ENCODE assay signal across 33 mouse cellular contexts in the genomic region with DNA sequence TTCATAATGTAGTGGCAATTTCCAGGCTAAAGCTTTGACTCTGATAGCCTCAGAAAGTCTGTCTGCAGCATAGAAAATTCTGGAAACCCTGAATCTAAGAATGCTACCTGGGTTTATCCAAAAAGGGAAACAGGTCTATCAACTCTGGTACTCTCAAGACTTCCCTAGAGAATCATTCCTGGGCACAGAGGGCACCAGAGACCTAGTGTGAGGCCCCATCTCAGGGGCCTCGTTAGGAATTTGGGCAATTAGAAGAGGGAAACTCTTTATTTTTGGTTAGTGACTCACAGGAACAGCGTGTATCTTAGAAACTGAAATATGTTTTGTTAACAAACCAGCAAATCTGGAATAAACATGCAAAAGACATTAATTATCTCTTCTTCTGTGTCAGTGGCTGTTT. TPM values are rescaled to one million over a fixed set of nuclear protein-coding genes. Genes with fewer than 3 reads are reported as not detected.
"Had no signal": no experiment of that assay in that cellular context is flagged by ENCODE, and none has a peak within 500 bp of the region (broad histone marks: within the 10 kb centered on the region; RNA-seq: fewer than 3 reads in every experiment).

A gene (minus strand): TSS at position 101 of the 400 bp plus-strand sequence.

- H3K9ac ChIP-seq: embryonic facial prominence, embryonic 12.5 days; embryonic facial prominence, embryonic 13.5 days; embryonic facial prominence, embryonic 15.5 days; forebrain, embryonic 12.5 days; forebrain, embryonic 13.5 days; forebrain, embryonic 15.5 days; forebrain, postnatal 0 days had no signal

- DNase-seq: cerebellum, adult 9-10 months; cerebellum, adult 9-11 months; cerebellum, postnatal 10 days; cerebellum, postnatal 14 days; cerebellum, postnatal 25 days; cerebellum, postnatal 36 days; embryo, embryonic 11 days; forebrain, postnatal 0 days; gastrocnemius, adult 2 months; gastrocnemius, postnatal 10 days; gastrocnemius, postnatal 14 days; gastrocnemius, postnatal 25 days; gastrocnemius, postnatal 36 days; heart, adult 11 months; heart, adult 18-20 months; heart, adult 2 months had no signal

- H3K9me3 ChIP-seq: embryonic facial prominence, embryonic 10.5 days; embryonic facial prominence, embryonic 12.5 days; embryonic facial prominence, embryonic 13.5 days; embryonic facial prominence, embryonic 15.5 days; forebrain, embryonic 10.5 days; forebrain, embryonic 12.5 days; forebrain, embryonic 13.5 days; forebrain, embryonic 15.5 days had no signal

- H3K27me3 ChIP-seq: embryonic facial prominence, embryonic 12.5 days; embryonic facial prominence, embryonic 13.5 days; embryonic facial prominence, embryonic 15.5 days; forebrain, embryonic 12.5 days; forebrain, embryonic 13.5 days; forebrain, embryonic 15.5 days had no signal

- H3K36me3 ChIP-seq: embryonic facial prominence, embryonic 10.5 days; embryonic facial prominence, embryonic 12.5 days; embryonic facial prominence, embryonic 13.5 days; embryonic facial prominence, embryonic 15.5 days; forebrain, embryonic 10.5 days; forebrain, embryonic 12.5 days; forebrain, embryonic 15.5 days had no signal

- H3K27ac ChIP-seq: embryonic facial prominence, embryonic 10.5 days; embryonic facial prominence, embryonic 12.5 days; embryonic facial prominence, embryonic 13.5 days; embryonic facial prominence, embryonic 15.5 days; forebrain, embryonic 10.5 days; forebrain, embryonic 12.5 days; forebrain, embryonic 13.5 days; forebrain, embryonic 15.5 days; gastrocnemius, adult 2 months; heart, adult 2 months had no signal

- H3K4me3 ChIP-seq: embryonic facial prominence, embryonic 10.5 days; embryonic facial prominence, embryonic 12.5 days; embryonic facial prominence, embryonic 13.5 days; embryonic facial prominence, embryonic 15.5 days; erythroblast, embryonic 14.5 days; forebrain, embryonic 10.5 days; forebrain, embryonic 12.5 days; forebrain, embryonic 13.5 days; forebrain, embryonic 15.5 days; gastrocnemius, adult 2 months; heart, adult 2 months had no signal

- H3K4me1 ChIP-seq: embryonic facial prominence, embryonic 10.5 days; embryonic facial prominence, embryonic 12.5 days; embryonic facial prominence, embryonic 13.5 days; embryonic facial prominence, embryonic 15.5 days; forebrain, embryonic 10.5 days; forebrain, embryonic 12.5 days; forebrain, embryonic 13.5 days; forebrain, embryonic 15.5 days had no signal

- ATAC-seq: forebrain, embryonic 13.5 days; forebrain, embryonic 14.5 days; forebrain, embryonic 15.5 days; forebrain, embryonic 16.5 days; forebrain, postnatal 0 days had no signal

- H3K4me2 ChIP-seq: embryonic facial prominence, embryonic 12.5 days; embryonic facial prominence, embryonic 13.5 days; embryonic facial prominence, embryonic 15.5 days; forebrain, embryonic 12.5 days; forebrain, embryonic 13.5 days; forebrain, embryonic 15.5 days had no signal

RNA-seq across cellular contexts. Expression of the gene that starts here (rescaled TPM):
- polyA plus RNA-seq: cortical plate, adult 2 months; embryonic facial prominence, embryonic 10.5 days; embryonic facial prominence, embryonic 11.5 days; embryonic facial prominence, embryonic 12.5 days; embryonic facial prominence, embryonic 13.5 days; embryonic facial prominence, embryonic 14.5 days; erythroblast, embryonic 14.5 days; forebrain, embryonic 10.5 days; forebrain, embryonic 11.5 days; forebrain, embryonic 12.5 days; forebrain, embryonic 13.5 days; forebrain, embryonic 14.5 days; forebrain, embryonic 15.5 days; forebrain, embryonic 16.5 days; forebrain, postnatal 0 days; frontal cortex, adult 2 months; gonadal fat pad, adult 2 months; heart, adult 2 months had no signal
